Mouse (Mus musculus) kidney, adult 2 months (tissue): Measurements from ENCODE around the gene Psmc3. TPM values are rescaled to one million over a fixed set of nuclear protein-coding genes. Genes with fewer than 3 reads are reported as not detected.

Source experiments
- DNase-seq: peaks from one replicate; pipeline ENCODE4 v3.0.0; 2021
- H3K27ac ChIP-seq: fragments of 200-500 bp; 2 replicates; pipeline ENCODE4 v1.5.1; 2012; ENCODE audit warnings: low read depth, low read length, control low read depth, inconsistent platforms; ENCODE audit not compliant: insufficient read depth
- H3K27me3 ChIP-seq: fragments of 200-500 bp; replicated peaks from 2 replicates; pipeline ENCODE4 v1.6.1; 2012; ENCODE audit warnings: mild to moderate bottlenecking, moderate library complexity, low read length, inconsistent platforms; ENCODE audit not compliant: control insufficient read depth, insufficient read depth
- H3K36me3 ChIP-seq: fragments of 200-500 bp; 2 replicates; pipeline ENCODE4 v1.6.1; 2012; ENCODE audit warnings: mild to moderate bottlenecking, moderate library complexity, low read length, inconsistent platforms; ENCODE audit not compliant: control insufficient read depth, insufficient read depth
- H3K4me1 ChIP-seq: fragments of 200-500 bp; 2 replicates; pipeline ENCODE4 v1.6.1; 2011; ENCODE audit warnings: low read length; ENCODE audit not compliant: control insufficient read depth, insufficient read depth
- H3K4me3 ChIP-seq: fragments of 200-500 bp; 2 replicates; pipeline ENCODE4 v1.5.1; 2011; ENCODE audit warnings: mild to moderate bottlenecking, low read depth, low read length, control low read depth; ENCODE audit not compliant: insufficient read depth
- CTCF ChIP-seq: fragments of 200-500 bp; conservative IDR thresholded peaks from 2 replicates; pipeline ENCODE4 v1.5.1; 2011; ENCODE audit warnings: low read depth, mild to moderate bottlenecking, control low read depth, low read length, moderate library complexity, mixed read lengths; ENCODE audit not compliant: insufficient read depth, insufficient read length
- POLR2A ChIP-seq: fragments of 200-500 bp; IDR thresholded peaks from one replicate; pipeline ENCODE4 v1.6.1; 2011; ENCODE audit warnings: low read depth, low read length, control low read depth
- WGBS: fragments of 180-500 bp; shearing (Covaris S2); methylation state at CpG from one replicate; pipeline ENCODE4 v1.1.7; 2018; 5-methylcytosine and 5-hydroxymethylcytosine counted together
- polyA plus RNA-seq: library from polyadenylated mRNA; depleted of rRNA; stranded (reverse); fragments of >200 nt; gene quantifications from 2 replicates; pipeline ENCODE4 v1.2.3, GENCODE M21; 2012

Psmc3 gene
- polyA plus RNA-seq, 1 experiment = 127 TPM

DNA sequence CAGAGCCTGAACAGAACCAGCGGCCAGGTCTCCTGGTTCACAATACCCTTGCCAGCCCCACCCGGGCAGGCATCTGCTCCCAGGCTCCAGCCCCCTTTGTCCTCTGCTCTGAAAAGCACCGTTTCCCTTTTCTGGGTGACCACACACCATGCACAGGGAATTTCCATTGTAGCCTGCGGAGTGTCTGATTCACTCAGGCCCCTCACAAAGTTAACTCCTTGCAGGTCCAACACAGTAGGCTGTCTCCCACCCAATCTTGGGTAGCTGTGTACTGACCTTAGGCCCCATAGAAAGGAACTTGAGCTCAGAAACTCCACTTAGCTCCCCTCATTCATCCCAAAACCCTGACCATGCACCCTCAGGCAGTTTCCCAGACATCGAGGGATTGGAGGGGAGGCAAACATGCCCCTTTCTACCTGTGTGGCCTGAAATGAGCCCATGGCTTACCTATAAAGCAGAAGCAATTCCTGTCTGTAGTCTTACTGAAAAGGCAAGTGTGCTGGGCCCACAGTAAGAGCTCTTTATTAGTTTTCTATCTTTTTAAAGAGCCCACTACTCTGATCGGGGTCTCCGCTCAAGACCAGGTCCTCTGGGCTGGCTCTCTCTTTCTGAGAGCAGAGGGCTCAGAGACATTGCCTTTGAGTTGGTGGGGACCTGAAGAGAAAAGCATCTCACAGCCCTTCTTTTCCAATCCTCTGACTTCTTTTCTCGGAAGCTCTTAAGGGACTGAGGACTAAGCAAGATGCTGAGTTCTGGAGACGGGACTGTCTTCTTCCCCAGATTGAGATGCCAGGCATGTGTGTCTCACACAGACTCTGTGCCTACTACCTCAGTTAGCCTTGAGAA, 32.8 kb downstream of the Psmc3 start:
- no peak for DNase-seq

DNA sequence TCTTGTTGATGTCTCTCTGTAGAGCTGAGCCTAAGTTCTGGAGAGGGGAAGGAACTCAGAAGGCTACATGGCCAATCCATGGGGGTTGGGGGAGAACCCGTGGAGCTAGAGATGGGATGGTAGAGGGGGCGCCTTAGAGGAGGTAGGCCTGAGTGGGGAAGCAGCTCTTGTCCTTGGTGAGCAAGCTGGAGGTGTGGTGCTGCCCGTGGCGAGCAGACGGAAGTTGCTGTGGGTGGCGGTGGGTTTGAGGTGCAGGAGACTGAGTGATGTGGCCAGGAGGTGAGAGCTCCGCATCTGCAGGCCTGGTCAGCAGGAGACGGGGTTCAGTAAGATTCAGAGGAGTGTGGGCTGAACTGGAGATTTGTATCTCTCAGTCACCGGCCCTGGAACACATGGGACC, 33.6 kb downstream of the Psmc3 start:
- 91% methylated on average over 9 of the region's 9 CpGs for WGBS

More for the DNA sequence above, 32.8 kb downstream of the Psmc3 start:
- TF ChIP-seq CTCF = no peak
- no peak for TF ChIP-seq POLR2A
- H3K27me3 ChIP-seq = no peaks in the 10 kb centered on the region; the same call in 1 of the 2 replicates
- 69% methylated on average over 9 of the region's 9 CpGs for WGBS
- no peaks in the 10 kb centered on the region for H3K36me3 ChIP-seq
- no peak overlapping the region; the same call in 1 of the 2 replicates for H3K27ac ChIP-seq
- H3K4me3 ChIP-seq = no peak overlapping the region
- H3K4me1 ChIP-seq = no peaks in the 10 kb centered on the region

DNA sequence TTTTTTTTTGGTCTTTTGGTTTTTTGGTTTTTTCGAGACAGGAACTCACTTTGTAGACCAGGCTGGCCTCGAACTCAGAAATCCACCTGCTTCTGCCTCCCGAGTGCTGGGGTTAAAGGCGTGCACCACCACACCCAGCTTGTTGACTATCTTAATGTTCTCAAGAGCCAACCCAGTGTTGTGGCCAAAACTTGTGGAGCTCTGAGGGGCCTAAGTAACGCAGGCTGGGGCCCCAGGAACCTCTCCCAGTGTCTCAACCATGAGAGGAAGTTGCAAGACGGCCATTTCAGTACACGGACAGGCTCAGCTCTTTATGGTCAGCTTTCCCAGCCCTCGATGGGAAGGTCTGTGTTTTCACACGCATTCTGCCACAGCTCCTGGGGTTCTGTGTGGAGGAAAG, 35.2 kb downstream of the Psmc3 start:
- H3K27ac ChIP-seq = no peak overlapping the region
- no peaks in the 10 kb centered on the region; the same call in 1 of the 2 replicates for H3K27me3 ChIP-seq
- H3K4me3 ChIP-seq = no peak overlapping the region
- no peaks in the 10 kb centered on the region for H3K36me3 ChIP-seq
- no peaks in the 10 kb centered on the region for H3K4me1 ChIP-seq
- TF ChIP-seq CTCF = no peak
- no peak for TF ChIP-seq POLR2A
- WGBS = 87% methylated on average over 9 of the region's 9 CpGs
- no peak for DNase-seq

More for the DNA sequence above, 33.6 kb downstream of the Psmc3 start:
- Histone ChIP-seq H3K4me3 (no peak overlapping the region), H3K4me1 (no peaks in the 10 kb centered on the region), H3K36me3 (no peaks in the 10 kb centered on the region), H3K27me3 (no peaks in the 10 kb centered on the region; the same call in 1 of the 2 replicates), H3K27ac (no peak overlapping the region)
- no peak for DNase-seq
- no peak for TF ChIP-seq CTCF
- TF ChIP-seq POLR2A = no peak

DNA sequence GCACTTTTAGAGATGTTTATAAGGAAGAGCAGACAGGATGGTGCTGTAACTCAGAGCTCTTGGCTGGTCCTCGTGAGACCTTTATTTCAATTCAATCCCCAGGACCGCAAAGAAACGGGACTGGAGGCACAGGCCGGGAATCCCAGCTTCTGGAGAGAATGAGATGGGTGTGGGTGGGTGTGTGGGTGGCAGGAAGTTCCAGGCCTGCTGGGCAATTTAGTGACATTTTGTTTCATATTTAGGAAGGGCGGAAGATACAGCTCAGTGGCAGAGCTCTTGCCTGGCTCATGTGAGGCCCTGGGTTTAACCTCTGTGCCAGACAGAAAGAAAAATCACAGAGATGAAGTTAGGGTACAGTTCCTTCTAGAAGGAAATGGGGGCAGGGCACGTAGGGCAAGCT, 36.4 kb downstream of the Psmc3 start:
- no peak overlapping the region for H3K27ac ChIP-seq
- H3K27me3 ChIP-seq = no peaks in the 10 kb centered on the region; the same call in 1 of the 2 replicates
- DNase-seq = no peak
- no peaks in the 10 kb centered on the region for H3K4me1 ChIP-seq
- H3K4me3 ChIP-seq = no peak overlapping the region
- 69% methylated on average over 6 of the region's 6 CpGs for WGBS
- TF ChIP-seq POLR2A = no peak
- no peaks in the 10 kb centered on the region for H3K36me3 ChIP-seq

DNA sequence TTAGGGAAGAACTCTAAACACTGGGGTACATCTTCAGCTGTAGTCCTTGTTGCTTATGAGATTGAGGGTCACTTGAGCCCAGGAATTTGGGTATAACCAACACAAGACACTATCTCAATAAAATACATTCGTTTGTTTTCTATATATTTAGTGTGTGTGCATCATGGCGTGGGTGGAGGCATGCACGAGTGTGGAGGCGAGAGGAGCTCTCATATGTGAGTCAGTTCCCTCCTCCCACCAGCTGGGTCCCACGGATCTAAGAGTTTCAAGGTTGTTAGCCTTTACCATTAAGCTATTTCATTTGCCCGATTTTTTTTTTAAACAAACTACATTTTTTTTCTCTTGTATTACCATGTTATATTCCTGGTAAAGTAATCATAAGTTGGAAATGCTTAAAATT, 37.0 kb downstream of the Psmc3 start:
- H3K27me3 ChIP-seq = no peaks in the 10 kb centered on the region; the same call in 1 of the 2 replicates
- H3K36me3 ChIP-seq = no peaks in the 10 kb centered on the region
- DNase-seq = no peak
- 78% methylated on average over 6 of the region's 6 CpGs for WGBS
- H3K4me1 ChIP-seq = no peaks in the 10 kb centered on the region
- TF ChIP-seq POLR2A (no peak), CTCF (no peak)
- no peak overlapping the region for H3K27ac ChIP-seq
- H3K4me3 ChIP-seq = no peak overlapping the region

DNA sequence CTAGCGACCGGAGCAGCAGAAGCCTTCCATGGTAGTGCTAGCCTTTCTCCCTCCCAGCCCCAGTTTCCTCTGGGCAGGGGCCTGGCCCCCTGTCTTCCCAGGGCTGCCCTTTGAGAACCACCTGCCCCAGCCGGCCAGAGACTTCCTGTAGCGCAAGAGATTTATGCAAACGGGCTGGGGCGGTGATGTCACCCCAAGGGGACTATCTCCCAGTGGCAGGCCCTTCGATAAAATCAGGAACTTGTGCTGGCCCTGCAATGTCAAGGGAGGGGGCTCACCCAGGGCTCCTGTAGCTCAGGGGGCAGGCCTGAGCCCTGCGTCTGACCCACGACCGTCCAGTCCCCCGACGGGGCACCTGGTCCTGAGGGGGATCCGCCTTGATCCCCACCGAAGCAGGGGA, 42.7 kb downstream of the Psmc3 start:
- H3K4me1 ChIP-seq = no peaks in the 10 kb centered on the region
- DNase-seq = peak; percentile 30
- H3K4me3 ChIP-seq = peak overlapping the region; percentile 19; the same call in 1 of the 2 replicates
- 76% methylated on average over 14 of the region's 14 CpGs for WGBS
- no peaks in the 10 kb centered on the region for H3K36me3 ChIP-seq
- H3K27me3 ChIP-seq = no peaks in the 10 kb centered on the region
- TF ChIP-seq POLR2A (no peak), CTCF (no peak)
- no peak overlapping the region for H3K27ac ChIP-seq

DNA sequence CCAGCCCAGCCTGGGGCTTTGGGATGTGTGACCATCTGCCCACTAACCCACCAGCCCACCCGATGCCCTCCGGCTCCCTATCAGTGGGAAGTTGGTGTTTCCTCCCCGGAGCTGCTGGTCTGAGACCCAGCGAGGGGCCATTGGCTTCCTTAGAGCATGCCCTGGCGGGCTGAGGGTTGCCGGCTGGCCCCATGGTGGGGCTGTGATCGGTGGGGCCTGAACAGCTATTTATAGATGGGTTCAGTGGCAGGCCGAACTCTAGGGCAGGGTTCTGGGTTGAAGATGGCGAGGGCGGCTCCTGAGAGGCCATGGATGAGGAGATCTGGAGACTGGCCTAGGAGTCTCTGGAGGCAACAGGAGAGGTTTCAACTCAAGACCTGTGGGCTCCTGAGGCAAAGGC, 43.2 kb downstream of the Psmc3 start:
- no peak for DNase-seq
- 79% methylated on average over 10 of the region's 10 CpGs for WGBS
- H3K27me3 ChIP-seq = no peaks in the 10 kb centered on the region
- no peaks in the 10 kb centered on the region for H3K4me1 ChIP-seq
- H3K27ac ChIP-seq = no peak overlapping the region
- H3K36me3 ChIP-seq = no peaks in the 10 kb centered on the region
- peak overlapping the region; percentile 19; the same call in 1 of the 2 replicates for H3K4me3 ChIP-seq
- TF ChIP-seq CTCF (no peak), POLR2A (no peak)
